Comparison of ENCODE assay signal across 7 mouse cellular contexts in genomic region chr1:92130470-92131100, GRCm38 (mm10).
DNase-seq lines count a peak whose midpoint lies in the region; ATAC-seq and TF ChIP-seq lines count a peak whose summit lies in the region.

No protein-coding gene starts in this region.

- no peaks in the 10 kb centered on the region for H3K27me3 ChIP-seq in myocyte (ENCODE audit: control insufficient read depth, insufficient read depth, insufficient read length)

- H3K4me3 ChIP-seq in myocyte = no peak overlapping the region

- no peaks in the 10 kb centered on the region for H3K36me3 ChIP-seq in myocyte (ENCODE audit: control insufficient read depth, insufficient read depth)

- H3K79me2 ChIP-seq in myocyte (ENCODE audit: control insufficient read depth, insufficient read depth) = peaks cover 67% of the 10 kb centered on the region

- peak overlapping the region; percentile 45 for H3K4me2 ChIP-seq in myocyte (ENCODE audit: low read depth)

- no peak overlapping the region for H3ac ChIP-seq in myocyte (ENCODE audit: control insufficient read depth, insufficient read length)

- ATAC-seq in inflammation-experienced regulatory T-cells, adult 6 months = peak; percentile 54

- TF ChIP-seq POLR2A in myocyte (IDR thresholded peaks at IDR 0.05; ENCODE audit: insufficient read length, low read depth) = peak; percentile 32

- DNase-seq in MN1 (ENCODE audit: low spot score) = peak; percentile 78
- DNase-seq in adrenal gland, adult 8-10 months = peak; percentile 73
- DNase-seq in gastrocnemius, postnatal 10 days = peak; percentile 70
- peak; percentile 46 to 47 for DNase-seq in left cerebral cortex, adult 18-20 months (ENCODE audit: low spot score in 2 of 2)
- DNase-seq in thymus, postnatal 4 days = peak; percentile 56

TF ChIP-seq in myocyte, 11 proteins besides CTCF, POLR2A, EP300 and RAD21:
- TF ChIP-seq MYOD1 (IDR thresholded peaks at IDR 0.05; ENCODE audit: control insufficient read depth in 1 of 3, insufficient read length in 2 of 3, low read depth in 2 of 3) = peak; percentile 51 to 87 (median 81)
- peak; percentile 37 for TF ChIP-seq MAX (IDR thresholded peaks at IDR 0.05; ENCODE audit: low read depth)
- no peak for TF ChIP-seq SRF (IDR thresholded peaks at IDR 0.05; ENCODE audit: control insufficient read depth, insufficient read length, low read depth)
- no peak for TF ChIP-seq REST (IDR thresholded peaks at IDR 0.05; ENCODE audit: insufficient read depth, insufficient read length)
- peak; percentile 32 for TF ChIP-seq TCF3 (IDR thresholded peaks at IDR 0.05; ENCODE audit: insufficient read length, low read depth)
- TF ChIP-seq POLR2AphosphoS2 (IDR thresholded peaks at IDR 0.05; ENCODE audit: insufficient read length, low read depth) = peak; percentile 1
- TF ChIP-seq TCF12 (IDR thresholded peaks at IDR 0.05; ENCODE audit: insufficient read depth, poor library complexity, severe bottlenecking) = peak; percentile 55
- TF ChIP-seq CEBPB (IDR thresholded peaks at IDR 0.05; ENCODE audit: insufficient read depth, poor library complexity, severe bottlenecking) = peak; percentile 81; the same call in 1 of the 2 replicates
- TF ChIP-seq MYOG (IDR thresholded peaks at IDR 0.05; ENCODE audit: control insufficient read depth in 1 of 3, insufficient read depth in 1 of 3, insufficient read length in 2 of 3, low read depth in 2 of 3) = peak; percentile 59 to 92 (median 72)
